Mouse (Mus musculus) megakaryocyte progenitor cell, adult 5-6 weeks (primary cell): ENCODE results near the gene Gm10310. TPM values are rescaled to one million over a fixed set of nuclear protein-coding genes. Genes with fewer than 3 reads are reported as not detected.
"Not testable (repeated sequence)": the region's sequence is repeated elsewhere in the genome, so short reads cannot be mapped to it uniquely, and the experiment has no call there.

ENCODE experiments used
- ATAC-seq: replicated peaks from 2 replicates; pipeline ENCODE4 v1.8.0; 2016; ENCODE audit warnings: mild to moderate bottlenecking, moderate TSS enrichment, inconsistent platforms; ENCODE audit not compliant: poor library complexity
- total RNA-seq, 2 experiments: library from RNA; stranded (forward) in 1 of 2; stranded (reverse) in 1 of 2; fragments of 157-497, 149-512 nt in 1 of 2; fragments of 200-1000 nt in 1 of 2; gene quantifications; 2 replicates each; pipeline versions ENCODE4 v1.2.3 to v1.2.4; 2015 to 2017

Gene Gm10310
- total RNA-seq (2015) (not detected in 2 replicates), total RNA-seq (2017) (not detected in 2 replicates)

DNA sequence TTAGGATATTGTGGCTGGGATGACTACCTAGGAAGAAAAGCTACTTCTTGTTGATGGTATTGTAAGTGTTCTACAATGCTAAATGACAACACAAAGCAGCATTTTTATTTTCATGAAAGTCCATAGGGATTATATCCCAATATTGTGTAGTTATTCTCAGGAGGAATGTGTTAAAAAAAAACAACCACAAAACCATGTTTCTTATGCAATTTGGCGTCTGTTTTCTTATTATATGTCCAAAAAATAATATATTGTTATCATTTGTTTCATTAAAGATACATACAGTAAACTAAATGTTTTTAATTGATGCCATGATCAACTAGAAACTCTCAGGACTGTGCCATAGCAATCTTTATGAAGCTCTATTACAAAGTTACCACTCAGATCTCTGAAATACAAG lies at the start of gene Gm10310:
Gene Gm10310, minus strand, starts transcription at position 101 of the 400 bp plus-strand sequence.
- ATAC-seq = not testable (repeated sequence)

DNA sequence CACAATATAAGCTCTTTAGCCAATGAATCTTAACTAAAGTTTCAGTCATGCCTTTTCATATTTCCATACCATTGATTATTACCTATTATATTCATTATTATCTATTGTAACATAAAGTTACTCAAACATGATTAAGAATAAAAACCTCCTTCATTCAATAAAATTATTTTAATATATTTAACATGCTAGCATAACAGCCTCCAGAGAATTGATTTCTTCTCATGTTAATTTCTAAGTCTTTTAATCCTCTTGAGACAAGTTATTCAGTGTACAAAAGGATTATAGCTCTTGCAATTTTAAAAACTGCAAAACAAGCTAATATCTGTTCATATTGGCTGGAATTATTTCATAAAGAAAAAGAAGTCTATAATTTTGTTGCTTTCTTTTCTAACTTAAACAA lies 45.2 kb upstream of the Gm10310 start, which contains the start of gene Olfr821:
Gene Olfr821, plus strand, starts transcription at position 301 of the 400 bp plus-strand sequence.
- no peak for ATAC-seq

DNA sequence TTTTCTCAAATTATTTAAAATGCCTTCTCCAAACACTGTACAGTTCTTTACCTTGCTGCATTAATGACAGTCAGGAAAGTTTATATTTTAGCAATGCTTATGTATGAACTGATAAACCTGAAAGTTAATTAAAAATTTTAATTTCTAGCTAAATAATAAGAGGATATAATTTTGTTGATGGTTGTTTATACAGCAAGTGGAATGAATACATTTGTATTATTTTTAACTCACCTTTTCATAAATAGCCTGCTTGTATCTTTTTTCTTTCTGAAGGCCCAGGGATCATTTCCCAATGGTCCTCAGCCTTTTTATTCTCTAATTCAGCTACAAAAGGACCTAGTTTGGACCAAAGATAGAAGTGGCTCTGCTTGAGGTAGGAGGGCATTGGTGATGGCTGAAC lies 27.5 kb upstream of the Gm10310 start, which contains the start of gene Olfr820:
Gene Olfr820, plus strand, starts transcription at position 301 of the 400 bp plus-strand sequence.
- ATAC-seq = no peak

DNA sequence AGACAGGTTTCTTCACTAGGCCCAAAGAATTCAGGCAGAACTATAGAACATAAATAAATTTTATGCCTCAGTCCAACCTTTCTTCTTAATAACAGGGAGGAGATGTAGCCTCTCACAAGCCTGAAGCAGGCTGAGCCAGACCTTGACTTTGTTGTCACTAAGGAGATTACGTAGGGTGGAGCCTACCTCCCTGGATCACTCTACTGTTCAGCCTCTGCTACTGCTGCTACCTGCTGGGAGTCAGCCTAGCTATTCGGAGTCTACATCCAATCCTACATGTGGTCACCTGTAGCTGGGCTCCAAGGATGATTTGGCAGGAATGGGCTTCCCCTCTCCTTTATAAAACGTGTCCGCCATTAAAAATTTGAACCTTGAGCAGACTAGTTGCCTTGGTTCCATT lies 20.5 kb upstream of the Gm10310 start:
- not testable (repeated sequence) for ATAC-seq

DNA sequence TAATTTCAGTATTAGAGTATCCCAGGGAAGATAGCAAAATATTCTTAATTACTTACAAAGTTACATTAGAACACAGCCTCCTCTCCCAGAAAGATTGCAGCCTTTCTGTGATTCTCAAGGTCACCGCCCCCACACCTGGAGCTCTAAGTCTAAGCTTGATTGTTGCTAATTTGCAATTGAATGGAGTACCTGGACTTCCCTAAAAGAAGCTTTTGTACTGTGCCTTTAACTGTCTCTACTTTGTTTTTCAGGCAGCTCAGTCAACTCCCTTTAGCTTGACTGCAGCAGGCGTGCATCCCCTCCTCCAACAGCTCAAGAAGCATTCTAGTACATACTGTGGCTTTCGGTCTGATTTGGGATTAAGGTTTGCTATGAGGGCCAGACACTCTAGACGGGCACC lies 19.2 kb upstream of the Gm10310 start:
- ATAC-seq = not testable (repeated sequence)

DNA sequence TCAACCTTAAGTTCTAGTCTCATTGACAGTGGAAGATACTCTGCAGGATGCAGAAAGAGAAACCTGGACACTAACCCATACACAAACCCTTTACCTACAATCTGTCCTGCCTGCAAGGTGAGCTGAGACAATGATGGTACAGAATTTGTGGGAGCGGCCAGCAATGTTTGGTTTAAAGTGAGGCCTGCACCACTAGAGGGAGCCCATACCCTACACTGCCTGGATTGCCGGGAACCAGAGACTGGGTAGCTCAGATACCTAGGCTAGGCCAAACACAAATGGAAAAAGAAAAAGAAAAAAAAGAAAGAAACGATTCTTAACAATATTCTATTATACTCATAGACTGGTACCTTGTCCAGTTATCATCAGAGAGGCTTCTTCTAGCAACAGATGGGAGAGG lies 3.0 kb downstream of the Gm10310 start:
- peak; percentile 84 for ATAC-seq

DNA sequence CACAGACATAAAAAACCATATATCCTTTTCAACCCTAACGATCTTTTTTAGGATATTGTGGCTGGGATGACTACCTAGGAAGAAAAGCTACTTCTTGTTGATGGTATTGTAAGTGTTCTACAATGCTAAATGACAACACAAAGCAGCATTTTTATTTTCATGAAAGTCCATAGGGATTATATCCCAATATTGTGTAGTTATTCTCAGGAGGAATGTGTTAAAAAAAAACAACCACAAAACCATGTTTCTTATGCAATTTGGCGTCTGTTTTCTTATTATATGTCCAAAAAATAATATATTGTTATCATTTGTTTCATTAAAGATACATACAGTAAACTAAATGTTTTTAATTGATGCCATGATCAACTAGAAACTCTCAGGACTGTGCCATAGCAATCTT lies 8.8 kb downstream of the Gm10310 start, which contains the start of gene Olfr247:
Gene Olfr247, minus strand, starts transcription at position 101 of the 400 bp plus-strand sequence.
- not testable (repeated sequence) for ATAC-seq

DNA sequence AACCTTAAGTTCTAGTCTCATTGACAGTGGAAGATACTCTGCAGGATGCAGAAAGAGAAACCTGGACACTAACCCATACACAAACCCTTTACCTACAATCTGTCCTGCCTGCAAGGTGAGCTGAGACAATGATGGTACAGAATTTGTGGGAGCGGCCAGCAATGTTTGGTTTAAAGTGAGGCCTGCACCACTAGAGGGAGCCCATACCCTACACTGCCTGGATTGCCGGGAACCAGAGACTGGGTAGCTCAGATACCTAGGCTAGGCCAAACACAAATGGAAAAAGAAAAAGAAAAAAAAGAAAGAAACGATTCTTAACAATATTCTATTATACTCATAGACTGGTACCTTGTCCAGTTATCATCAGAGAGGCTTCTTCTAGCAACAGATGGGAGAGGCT lies 11.9 kb downstream of the Gm10310 start:
- peak; percentile 91 for ATAC-seq

DNA sequence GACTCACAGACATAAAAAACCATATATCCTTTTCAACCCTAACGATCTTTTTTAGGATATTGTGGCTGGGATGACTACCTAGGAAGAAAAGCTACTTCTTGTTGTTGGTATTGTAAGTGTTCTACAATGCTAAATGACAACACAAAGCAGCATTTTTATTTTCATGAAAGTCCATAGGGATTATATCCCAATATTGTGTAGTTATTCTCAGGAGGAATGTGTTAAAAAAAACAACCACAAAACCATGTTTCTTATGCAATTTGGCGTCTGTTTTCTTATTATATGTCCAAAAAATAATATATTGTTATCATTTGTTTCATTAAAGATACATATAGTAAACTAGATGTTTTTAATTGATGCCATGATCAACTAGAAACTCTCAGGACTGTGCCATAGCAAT lies 17.7 kb downstream of the Gm10310 start, which contains the start of gene Olfr819:
Gene Olfr819, minus strand, starts transcription at position 101 of the 400 bp plus-strand sequence.
- ATAC-seq = not testable (repeated sequence)

DNA sequence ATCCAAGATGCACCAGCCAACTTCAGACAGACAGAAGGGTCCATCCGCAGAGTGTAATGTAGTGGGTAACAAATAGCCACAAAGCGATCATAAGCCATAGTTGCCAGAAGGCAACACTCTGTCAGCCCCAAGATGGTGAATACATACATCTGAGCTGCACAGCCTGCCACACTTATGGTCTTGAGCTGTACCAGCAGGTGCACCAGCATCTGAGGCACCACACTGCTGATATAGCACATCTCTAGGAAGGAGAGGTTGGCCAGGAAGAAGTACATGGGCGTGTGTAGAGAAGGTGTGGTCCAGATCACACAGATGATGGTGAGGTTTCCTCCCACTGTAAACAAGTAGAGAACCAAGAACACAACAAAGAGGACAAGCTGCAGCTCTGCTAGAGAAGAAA lies 18.6 kb downstream of the Gm10310 start:
- ATAC-seq = not testable (repeated sequence)

DNA sequence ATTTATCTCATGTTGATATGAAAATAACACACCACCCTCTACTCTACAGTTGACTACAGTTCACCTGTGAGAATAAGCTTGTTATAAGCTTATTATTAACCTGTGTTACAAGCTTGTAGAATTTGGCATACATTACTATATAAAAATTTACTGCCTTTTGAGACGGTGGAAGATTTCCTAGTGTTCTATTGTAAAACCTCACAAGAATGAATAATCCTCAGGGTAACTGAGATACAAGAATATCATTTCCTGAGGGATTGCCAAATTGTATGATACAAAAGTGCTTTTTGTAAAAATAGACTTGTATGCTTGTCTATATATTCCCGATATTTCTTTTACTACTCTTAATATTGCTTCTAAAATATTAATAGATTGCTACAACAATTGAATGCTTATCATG lies 35.9 kb downstream of the Gm10310 start, which contains the start of gene Olfr818:
Gene Olfr818, minus strand, starts transcription at position 101 of the 400 bp plus-strand sequence.
- ATAC-seq = no peak

Other genes starting within 250 kb of the Gm10310 start
- gene Olfr806, start 243.1 kb downstream of the Gm10310 start, total RNA-seq (2015) = not detected in 2 replicates
- not detected in 2 replicates for gene Olfr806, start 243.1 kb downstream of the Gm10310 start, total RNA-seq (2017)
- gene Olfr807, start 227.3 kb downstream of the Gm10310 start, total RNA-seq (2015) = not detected in 2 replicates
- gene Olfr807, start 227.3 kb downstream of the Gm10310 start, total RNA-seq (2017) = not detected in 2 replicates
- not detected in 2 replicates for gene Olfr808, start 219.6 kb downstream of the Gm10310 start, total RNA-seq (2015)
- gene Olfr808, start 219.6 kb downstream of the Gm10310 start, total RNA-seq (2017) = not detected in 2 replicates
- gene Olfr809, start 210.4 kb downstream of the Gm10310 start, total RNA-seq (2015) = not detected in 2 replicates
- not detected in 2 replicates for gene Olfr809, start 210.4 kb downstream of the Gm10310 start, total RNA-seq (2017)
- gene Olfr810, start 190.1 kb downstream of the Gm10310 start, total RNA-seq (2015) = not detected in 2 replicates
- not detected in 2 replicates for gene Olfr810, start 190.1 kb downstream of the Gm10310 start, total RNA-seq (2017)
- gene Olfr811, start 180.7 kb downstream of the Gm10310 start, total RNA-seq (2015) = not detected in 2 replicates
- gene Olfr811, start 180.7 kb downstream of the Gm10310 start, total RNA-seq (2017) = not detected in 2 replicates
- gene Olfr812, start 139.0 kb downstream of the Gm10310 start, total RNA-seq (2015) = not detected in 2 replicates
- gene Olfr812, start 139.0 kb downstream of the Gm10310 start, total RNA-seq (2017) = not detected in 2 replicates
- gene Olfr813, start 129.7 kb downstream of the Gm10310 start, total RNA-seq (2015) = not detected in 2 replicates
- not detected in 2 replicates for gene Olfr813, start 129.7 kb downstream of the Gm10310 start, total RNA-seq (2017)
- gene Olfr814, start 105.2 kb downstream of the Gm10310 start, total RNA-seq (2015) = not detected in 2 replicates
- gene Olfr814, start 105.2 kb downstream of the Gm10310 start, total RNA-seq (2017) = not detected in 2 replicates
- not detected in 2 replicates for gene Olfr815, start 79.2 kb downstream of the Gm10310 start, total RNA-seq (2015)
- gene Olfr815, start 79.2 kb downstream of the Gm10310 start, total RNA-seq (2017) = not detected in 2 replicates
- gene Olfr816, start 69.5 kb downstream of the Gm10310 start, total RNA-seq (2015) = not detected in 2 replicates
- gene Olfr816, start 69.5 kb downstream of the Gm10310 start, total RNA-seq (2017) = not detected in 2 replicates
- not detected in 2 replicates for gene Olfr818, start 36.0 kb downstream of the Gm10310 start, total RNA-seq (2015)
- gene Olfr818, start 36.0 kb downstream of the Gm10310 start, total RNA-seq (2017) = not detected in 2 replicates
- gene Olfr819, start 17.8 kb downstream of the Gm10310 start, total RNA-seq (2015) = not detected in 2 replicates
- not detected in 2 replicates for gene Olfr819, start 17.8 kb downstream of the Gm10310 start, total RNA-seq (2017)
- not detected in 2 replicates for gene Olfr247, start 8.9 kb downstream of the Gm10310 start, total RNA-seq (2015)
- gene Olfr247, start 8.9 kb downstream of the Gm10310 start, total RNA-seq (2017) = not detected in 2 replicates
- not detected in 2 replicates for gene Olfr820, start 27.6 kb upstream of the Gm10310 start, total RNA-seq (2015)
- gene Olfr820, start 27.6 kb upstream of the Gm10310 start, total RNA-seq (2017) = not detected in 2 replicates
- not detected in 2 replicates for gene Olfr821, start 45.3 kb upstream of the Gm10310 start, total RNA-seq (2015)
- not detected in 2 replicates for gene Olfr821, start 45.3 kb upstream of the Gm10310 start, total RNA-seq (2017)
- gene Olfr822, start 86.1 kb upstream of the Gm10310 start, total RNA-seq (2015) = not detected in 2 replicates
- not detected in 2 replicates for gene Olfr822, start 86.1 kb upstream of the Gm10310 start, total RNA-seq (2017)
- not detected in 2 replicates for gene Olfr823, start 130.3 kb upstream of the Gm10310 start, total RNA-seq (2015)
- gene Olfr823, start 130.3 kb upstream of the Gm10310 start, total RNA-seq (2017) = not detected in 2 replicates
- gene Olfr824, start 144.9 kb upstream of the Gm10310 start, total RNA-seq (2015) = not detected in 2 replicates
- gene Olfr824, start 144.9 kb upstream of the Gm10310 start, total RNA-seq (2017) = not detected in 2 replicates
- gene Olfr825, start 181.7 kb upstream of the Gm10310 start, total RNA-seq (2015) = not detected in 2 replicates
- not detected in 2 replicates for gene Olfr825, start 181.7 kb upstream of the Gm10310 start, total RNA-seq (2017)
- gene Olfr826, start 199.1 kb upstream of the Gm10310 start, total RNA-seq (2015) = not detected in 2 replicates
- gene Olfr826, start 199.1 kb upstream of the Gm10310 start, total RNA-seq (2017) = not detected in 2 replicates
- gene Olfr827, start 229.3 kb upstream of the Gm10310 start, total RNA-seq (2015) = not detected in 2 replicates
- gene Olfr827, start 229.3 kb upstream of the Gm10310 start, total RNA-seq (2017) = not detected in 2 replicates